Mouse (Mus musculus) kidney, adult 8-10 months (tissue): Measurements from ENCODE around the gene Med8.

Source experiments
- DNase-seq, 2 experiments: peaks; one replicate each; pipeline ENCODE4 v3.0.0; 2022

Gene Med8

DNA sequence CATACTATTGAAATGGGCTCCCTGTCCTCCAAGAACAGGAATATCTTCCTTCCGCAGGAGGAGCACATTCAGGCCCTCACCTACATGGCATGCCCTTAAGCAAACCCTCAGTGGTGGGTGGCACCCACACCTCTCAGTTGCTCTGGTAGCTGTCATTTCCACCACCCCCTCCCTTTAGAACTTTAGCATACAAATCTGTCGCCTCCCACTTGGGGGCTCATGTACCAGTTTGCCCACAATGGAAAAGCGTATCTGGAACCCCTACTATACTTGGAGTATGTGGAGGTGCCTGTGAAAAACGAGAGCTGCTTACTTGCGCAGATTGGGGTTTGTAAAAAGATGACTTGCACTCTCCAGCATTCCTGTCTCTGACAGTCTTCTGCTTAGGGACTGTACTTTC lies 7.2 kb downstream of the Med8 start:
- no peak for DNase-seq

DNA sequence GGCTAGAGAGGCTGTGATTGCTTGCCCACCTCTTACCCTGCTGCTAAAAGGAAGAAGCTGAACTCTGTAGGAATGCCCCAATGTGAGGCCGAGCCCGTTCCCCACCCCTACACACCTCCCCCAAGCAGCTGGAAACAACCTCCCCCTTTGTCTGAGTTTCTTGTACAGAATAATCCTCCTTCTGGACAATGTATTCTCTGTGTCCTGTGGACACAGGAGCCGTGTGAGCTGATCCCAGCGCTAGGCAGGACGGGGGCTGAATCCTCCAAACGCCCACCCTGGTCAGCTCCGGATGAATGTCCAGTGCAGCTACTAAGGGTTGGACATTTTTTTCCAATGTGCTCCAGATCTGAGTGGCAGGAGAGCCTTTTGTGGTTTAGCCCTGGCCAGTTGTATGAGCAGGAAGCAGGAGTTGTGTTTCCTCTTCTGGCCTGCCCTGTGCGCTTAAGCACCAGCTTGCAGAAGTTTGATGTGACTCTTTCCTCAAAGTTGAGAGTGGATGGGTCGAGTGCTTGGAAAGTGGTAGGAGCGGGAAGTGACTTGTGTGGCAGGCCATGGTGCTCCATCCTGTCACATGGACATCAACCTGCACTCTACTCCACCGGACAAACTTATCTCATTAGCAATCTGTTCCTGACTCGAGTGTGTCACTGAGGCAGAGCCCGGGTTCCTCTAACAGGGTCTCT lies 8.1 kb downstream of the Med8 start:
- DNase-seq = no peak

DNA sequence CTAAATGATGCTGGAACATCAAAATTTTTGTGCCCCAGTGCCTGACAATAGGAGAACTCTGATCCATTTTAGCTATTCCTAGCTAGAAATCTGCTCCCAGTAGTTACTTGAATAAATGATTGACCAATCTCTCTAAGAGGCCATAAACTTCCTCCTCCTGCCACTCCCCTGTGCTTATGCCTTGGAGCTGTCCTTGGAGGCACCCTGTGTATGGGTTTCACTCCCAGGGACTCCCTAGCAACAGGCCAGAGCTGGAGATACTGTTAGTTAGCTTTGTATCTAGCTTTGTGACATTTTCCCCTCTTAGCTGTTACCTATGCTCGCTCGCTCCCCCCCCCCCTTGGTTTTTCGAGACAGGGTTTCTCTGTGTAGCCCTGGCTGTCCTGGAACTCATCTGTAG lies 12.2 kb downstream of the Med8 start:
- peak in 1 of 2 experiments; percentile 31 for DNase-seq

DNA sequence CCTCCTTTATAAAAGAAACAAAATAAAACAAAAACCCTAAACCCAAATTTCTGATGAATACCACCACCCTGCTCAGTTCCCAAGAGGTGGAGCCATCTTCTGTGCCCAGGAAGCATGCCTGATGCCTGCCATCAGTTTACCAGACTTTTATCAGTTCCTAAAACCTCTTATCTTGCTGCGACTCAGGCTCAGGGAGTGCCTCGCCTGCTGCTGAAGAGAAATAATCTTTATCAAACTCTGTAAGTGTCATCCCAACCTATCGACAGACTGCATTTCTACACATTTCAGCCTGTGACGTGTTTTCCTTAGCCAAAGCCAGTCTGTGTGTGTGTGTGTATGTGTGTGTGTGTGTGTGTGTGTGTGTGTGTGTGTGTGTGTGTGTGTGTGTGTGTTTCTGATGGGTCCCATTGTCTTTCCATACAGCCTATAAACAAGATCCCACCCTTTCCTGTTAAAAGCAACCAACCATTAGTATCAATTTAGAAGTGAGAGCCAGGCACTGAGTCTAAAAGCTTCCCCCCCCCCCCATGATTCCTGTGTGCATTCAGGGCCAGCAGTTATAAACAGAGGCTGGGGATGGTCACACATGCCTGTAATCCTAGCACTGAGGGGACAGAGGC lies 15.5 kb downstream of the Med8 start:
- DNase-seq = no peak

DNA sequence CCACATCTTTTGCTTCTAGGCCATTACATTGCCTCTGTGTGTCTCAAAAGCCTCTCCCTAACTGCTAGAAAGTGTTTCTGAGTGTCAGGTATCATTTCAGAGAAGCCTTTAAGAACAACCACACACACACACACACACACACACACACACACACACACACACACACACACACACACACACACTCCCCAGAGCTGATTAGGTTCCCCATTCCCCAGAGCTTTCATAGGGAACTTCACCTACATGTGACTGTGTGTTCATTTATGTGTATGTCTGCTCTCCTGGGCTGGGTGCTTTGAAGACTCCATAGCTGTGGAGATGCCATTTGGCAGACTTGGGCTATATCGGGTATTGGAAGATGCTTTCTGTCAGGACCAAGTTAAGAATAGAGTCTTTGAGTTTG lies 16.2 kb downstream of the Med8 start:
- no peak for DNase-seq

DNA sequence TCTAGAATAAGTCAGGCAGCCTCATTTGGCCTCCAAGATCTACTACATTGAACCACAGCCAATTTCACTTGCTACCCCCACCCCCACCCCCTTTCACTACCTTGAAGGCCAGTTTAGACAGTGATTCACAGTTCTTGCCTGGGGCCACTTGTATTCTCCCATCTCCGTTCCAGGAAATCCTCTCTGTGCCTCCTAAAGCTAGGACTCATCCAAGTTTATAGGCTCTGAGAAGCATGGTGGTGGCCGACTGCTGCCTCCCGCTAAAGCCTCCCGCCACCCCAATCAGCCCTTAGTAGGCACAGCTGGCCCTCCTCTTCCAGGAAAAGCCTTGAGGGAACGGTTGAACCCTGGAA lies 18.3 kb downstream of the Med8 start:
- DNase-seq = no peak

DNA sequence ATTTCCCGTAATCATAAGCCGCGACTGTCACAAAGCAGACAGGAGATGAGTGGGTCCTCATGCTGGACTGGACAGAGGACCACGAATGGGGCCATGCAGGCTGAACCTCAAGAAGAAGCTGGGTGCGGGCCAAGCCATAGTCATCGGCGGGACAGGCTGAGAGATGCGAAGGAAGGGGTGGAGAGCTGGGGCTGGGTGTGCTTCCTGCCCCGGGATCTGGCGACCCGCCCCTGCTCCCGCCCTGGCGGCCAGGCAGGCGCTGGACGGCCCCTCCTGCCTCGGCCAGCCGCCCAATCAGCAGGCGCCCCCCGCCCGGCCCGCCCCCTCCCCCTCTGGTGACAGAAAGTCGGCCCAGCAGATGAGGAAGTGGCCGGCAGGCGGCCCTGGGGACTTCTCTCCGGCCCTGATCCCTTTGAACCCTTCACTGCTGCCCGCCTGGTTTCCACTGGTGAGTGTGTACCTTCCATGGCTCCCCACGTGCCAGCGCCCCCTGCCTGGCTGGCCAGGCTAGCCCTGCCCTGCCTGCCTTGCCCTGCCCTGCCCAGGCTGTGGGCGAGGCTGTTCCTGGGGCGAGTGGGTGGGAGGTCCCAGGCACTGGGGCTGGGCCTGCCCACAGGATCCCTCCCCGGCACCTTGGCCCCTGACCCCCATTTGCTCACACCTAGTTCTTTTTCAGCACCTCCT lies 18.8 kb downstream of the Med8 start, which contains the start of gene Elovl1:
Gene Elovl1 (plus strand): TSS at position 326 of the 684 bp plus-strand sequence.
- DNase-seq = peak; percentile 88 to 92

DNA sequence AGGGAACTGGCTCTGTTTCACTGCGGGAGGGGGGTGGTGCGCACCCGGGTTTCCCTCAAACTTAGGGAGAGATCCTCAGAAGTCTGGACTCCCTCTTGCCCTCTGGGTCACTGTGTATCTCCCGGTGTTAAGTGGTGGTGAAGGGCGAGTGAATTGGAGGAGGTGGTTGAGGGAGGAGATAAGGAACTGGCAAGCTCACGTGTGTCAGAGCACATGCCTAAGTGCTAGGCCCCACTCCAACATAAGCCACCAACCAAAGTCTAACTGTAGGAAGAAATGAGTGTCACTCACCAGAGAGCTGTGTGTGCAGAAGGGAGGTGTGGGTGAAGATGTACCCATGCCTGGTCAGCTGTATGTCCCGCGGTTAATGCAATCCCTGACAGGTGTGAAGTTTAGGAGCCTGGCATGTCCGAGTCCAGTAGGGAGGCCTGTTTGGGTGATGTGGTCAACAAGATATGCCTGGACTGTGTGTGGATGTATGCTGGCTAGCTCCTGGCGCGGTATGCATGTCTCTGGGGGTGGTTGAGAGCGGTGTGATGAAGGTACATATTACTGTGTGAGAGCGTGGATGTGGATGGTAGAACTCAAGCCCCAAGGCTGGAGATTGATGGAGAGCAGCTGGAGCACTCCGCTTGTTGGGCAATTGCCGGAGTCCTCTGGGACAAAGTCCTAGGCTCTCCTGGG lies 19.5 kb downstream of the Med8 start:
- DNase-seq = peak; percentile 23 to 52

DNA sequence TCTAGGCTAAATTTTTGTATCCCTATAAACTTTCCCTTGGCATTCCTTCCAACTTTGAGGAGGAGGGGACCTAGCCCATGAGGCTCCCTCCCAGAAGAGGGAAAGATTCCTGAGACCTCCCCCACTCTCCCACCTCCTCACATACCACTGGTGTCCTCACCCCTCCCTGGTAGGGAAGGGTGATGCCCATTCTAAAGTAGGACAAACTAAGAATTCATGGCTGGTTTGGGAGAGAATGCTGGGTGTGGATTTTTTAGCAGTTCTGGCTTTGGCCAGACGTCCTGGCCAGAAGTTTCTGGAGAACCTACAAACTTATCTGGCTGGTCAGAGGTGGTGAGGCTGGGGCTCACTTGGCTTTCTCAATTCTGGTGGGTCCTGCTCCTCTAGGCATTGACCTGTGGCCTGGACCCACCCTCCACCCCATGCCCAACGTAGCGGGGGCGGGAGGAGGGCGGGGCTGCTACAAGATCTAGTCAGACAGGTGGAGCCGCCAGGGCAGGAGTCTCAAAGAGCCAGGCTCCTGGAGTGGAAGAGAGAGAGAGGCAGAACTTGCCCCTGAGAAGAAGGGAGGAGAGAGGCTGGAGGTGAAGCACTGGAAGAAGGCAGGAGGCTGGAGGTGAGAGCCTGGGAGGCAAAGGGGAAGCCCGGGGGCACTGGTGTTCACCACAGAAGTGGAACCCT lies 20.2 kb downstream of the Med8 start:
- peak; percentile 53 to 62 for DNase-seq

DNA sequence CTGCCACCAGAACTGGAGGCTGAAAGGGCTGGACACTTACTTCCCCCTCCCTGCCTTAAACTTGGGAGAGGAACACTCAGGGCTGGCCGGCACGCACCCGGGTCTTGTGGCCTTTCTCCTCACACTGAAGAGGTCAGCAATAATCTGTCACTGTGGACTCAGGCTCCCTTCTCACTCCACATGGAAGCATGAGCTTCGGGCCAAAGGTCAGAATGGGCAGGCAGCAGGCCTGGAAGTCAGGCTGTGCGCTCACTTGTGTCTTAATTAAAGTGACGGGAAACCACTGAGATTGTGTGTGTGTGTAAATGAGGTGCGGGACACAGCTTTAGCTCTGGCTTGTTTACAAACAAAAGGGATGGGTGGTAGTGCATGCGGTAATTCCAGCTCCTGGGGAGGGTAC lies 23.2 kb downstream of the Med8 start:
- DNase-seq = peak; percentile 79 to 83

DNA sequence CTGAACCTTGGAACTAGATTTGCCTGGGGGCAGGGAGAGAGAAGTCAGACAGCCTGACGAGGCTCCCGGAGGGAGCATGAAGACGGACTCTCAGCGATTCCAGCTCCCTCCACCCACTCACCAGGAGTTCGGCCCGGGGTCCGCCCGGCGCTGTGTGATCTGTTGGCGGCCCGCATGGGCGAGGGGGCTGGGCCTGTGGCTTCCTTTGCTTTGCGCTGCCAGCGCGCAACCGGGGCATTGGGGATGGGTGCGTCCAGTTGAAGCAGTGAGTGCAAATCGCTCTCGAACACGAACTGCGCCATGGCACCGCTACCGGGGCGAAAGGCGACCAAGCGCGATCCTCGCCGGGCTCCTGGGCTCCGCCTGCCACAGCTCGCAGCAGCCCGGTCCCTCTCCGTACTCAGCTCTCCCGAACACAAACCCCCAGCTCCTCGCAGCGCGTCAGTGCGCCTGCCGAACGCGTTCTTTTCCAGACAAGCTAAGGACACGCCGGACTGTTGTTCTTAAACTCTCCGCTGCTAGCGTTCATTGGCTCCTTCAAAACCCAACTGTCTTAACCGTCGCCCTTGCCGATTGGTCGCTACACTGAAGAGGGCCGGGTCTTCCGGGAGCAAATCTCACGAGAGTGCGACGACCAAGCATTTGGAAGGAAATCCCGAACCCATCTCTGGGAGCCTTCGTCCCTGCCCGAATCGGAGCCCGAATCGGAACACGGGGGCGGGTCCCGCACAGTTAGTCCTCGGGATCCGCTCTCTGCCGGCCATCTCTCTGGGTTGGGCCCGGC lies 27.9 kb downstream of the Med8 start, which contains the start of gene Cdc20:
Gene Cdc20 (minus strand): TSS at position 533 of the 784 bp plus-strand sequence.
- DNase-seq = peak; percentile 84 to 88

DNA sequence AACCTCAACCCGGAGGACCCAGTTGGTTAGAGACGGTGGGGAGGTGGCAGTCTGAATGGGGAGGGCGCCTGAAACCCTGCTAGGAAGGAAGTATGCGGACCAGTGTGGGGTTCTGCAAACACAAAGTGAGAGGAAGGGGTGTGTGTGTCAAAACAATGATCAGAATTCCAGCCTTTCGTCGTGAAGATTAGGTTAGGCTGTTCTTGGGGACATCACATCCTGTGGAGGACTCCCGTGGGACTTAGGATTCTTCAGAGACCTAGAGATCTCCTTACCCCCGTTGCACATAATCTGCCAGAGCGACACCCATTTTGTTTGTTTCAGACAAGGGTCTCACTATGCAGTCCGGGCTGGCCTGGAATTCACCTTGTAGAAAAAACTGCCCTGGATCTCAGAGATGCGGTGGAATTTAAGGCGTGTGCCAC lies 28.7 kb downstream of the Med8 start:
- no peak for DNase-seq

DNA sequence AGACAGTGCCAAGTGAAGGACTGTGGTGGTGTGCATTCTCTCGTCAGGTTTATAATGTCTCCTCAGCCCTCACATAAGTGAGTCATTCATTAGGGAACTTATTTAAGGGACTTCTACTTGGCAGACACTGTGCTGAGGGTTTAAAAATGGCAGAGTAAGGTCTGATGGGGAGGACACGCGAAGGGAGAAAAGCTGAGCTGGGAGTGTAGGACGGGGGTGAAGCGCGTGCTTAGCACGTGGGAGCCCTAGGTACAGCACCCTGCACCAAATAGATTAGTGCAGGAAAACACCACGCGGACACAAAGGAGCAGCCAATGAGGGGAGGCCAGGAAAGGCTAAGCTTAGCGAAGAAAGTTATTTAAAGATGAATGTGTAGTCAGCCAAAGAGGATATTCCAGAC lies 36.0 kb downstream of the Med8 start:
- no peak for DNase-seq

DNA sequence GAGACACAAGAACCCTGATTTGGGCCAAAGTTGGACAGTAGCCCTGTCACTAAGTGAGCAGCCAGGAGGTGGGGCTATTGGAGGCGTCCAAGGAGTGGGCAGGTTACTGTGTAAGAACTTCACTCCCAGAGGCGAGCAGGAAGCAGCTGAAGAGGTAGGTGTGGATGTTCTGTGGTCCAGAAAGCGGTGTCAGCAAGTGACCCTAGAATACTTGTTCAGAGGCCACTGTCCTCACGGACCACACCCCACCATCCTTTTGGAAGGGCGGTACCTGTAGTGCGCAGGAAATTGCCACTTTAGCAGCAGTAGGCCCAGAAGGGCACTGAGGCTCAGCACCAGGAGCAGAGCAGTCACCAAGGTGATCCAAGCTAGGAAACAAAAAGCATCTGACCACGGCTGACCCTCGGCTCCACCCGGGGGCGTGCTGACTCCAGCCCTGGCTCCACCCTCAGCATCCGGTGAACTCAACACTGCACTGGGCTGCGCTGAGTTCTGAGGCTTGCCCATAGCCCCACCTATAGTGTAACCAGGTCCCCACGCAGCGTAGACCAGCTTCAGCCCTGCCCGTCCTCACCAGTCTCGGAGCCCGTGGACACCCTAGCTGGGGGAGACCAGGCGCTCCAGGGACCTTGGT lies 36.8 kb downstream of the Med8 start:
- DNase-seq = peak; percentile 52 to 60

DNA sequence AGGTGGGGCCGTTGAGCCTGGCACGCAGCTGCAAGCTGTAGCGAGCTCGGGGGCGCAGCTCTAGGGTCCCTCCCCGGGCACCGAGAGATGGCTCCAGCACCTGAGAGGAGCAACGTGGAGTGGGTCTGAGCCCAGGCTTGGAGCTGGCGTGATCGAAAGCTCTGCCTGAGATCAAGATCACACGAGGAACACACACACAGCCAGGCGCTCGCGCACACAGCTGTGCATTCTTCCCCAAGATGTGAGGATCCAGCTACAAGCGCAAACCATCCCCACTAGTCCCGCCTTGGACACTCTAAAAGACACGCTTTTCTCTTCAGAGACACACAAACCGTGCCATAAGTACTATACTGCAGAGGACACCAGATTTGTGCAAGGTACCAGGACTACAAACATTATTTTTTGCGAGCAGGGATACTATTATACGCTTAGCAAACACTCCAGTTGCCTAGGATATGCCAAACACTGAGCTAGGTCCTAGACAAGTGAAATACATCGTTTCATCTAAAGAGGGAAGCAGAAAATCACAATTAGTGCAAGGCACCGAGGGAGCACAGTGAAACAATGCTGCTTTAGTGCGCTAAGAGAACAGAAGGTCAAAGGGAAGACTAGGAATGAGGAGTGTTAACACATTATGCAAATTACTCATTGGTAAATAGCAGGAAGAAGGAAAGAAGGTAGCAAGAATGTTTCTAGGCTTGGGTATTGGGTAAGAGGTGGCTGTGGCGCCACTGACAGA lies 37.4 kb downstream of the Med8 start:
- DNase-seq = no peak

DNA sequence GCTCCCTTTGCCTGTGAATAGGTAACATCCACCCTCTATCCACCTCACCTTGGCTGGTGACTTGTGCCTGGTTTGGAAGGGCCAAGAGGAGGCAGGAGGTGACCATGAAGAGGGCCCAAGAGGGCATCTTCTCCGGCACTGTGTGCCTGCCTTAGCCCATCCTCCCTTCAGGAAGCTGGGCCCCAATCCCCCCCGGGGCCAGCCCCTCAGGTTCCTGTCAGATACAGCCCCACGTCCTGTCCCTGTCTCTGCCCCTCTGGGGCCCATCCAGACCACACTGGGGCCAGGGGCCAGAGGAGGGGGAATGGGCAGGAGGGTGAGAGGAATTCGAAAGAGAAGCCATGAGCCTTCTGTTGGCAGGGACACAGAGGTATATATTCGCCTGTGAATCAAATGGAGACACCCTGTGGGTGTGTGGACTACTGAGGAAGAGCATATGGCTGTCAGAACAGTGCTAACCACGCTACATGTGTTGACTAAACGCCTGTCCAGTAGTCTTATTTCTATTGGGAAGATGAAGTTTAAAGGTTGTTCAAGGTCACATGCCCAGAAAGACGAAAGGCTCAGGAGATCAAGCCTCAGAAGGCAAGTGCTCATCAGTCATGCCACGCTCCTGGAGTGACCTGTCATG lies 48.3 kb downstream of the Med8 start, which contains the start of gene Mpl:
Gene Mpl (minus strand): TSS at position 169 of the 631 bp plus-strand sequence.
- no peak for DNase-seq

DNA sequence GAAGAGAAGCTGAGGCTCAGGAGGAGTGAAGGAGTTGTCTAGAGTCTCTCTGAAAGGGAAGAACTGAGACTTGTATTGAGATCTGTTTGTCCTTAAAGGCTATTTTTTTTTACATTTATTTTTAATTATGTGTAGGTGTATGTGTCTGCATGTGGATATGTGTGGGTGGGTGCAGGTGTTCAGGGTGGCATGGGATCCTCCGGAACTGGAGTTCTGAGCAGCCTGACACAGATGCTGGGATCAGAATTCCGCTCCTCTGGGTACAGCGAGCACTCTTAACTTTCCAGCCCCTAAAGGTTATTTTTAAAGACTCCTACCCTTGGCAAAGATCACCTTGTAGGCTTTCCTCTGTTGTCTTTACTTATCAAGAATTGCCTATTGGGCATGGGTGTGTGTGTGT lies 55.8 kb downstream of the Med8 start:
- no peak for DNase-seq
